Mouse (Mus musculus) E14TG2a.4 (cell line): ENCODE results near the gene Rap1gap2.

Experiments
- CTCF ChIP-seq: conservative IDR thresholded peaks from 2 replicates; pipeline ENCODE4 v1.5.1; 2014; ENCODE audit warnings: low read length
- NANOG ChIP-seq: IDR thresholded peaks from 2 replicates; pipeline ENCODE4 v1.6.1; 2014; ENCODE audit warnings: borderline replicate concordance, low read length, mixed read lengths
- POU5F1 ChIP-seq: IDR thresholded peaks from 2 replicates; pipeline ENCODE4 v1.6.1; 2014; ENCODE audit warnings: low read length, borderline replicate concordance

GRCm38 (mm10) chr11:74529803-74530202 lies 80.9 kb downstream of the Rap1gap2 start:
- TF ChIP-seq CTCF, result peak; percentile 84
- no peak for TF ChIP-seq POU5F1
- TF ChIP-seq NANOG, result no peak
